Mouse (Mus musculus): ENCODE data around the gene Popdc2. TPM values are rescaled to one million over a fixed set of nuclear protein-coding genes. Genes with fewer than 3 reads are reported as not detected.

Gene Popdc2
- total and polyA plus RNA-seq, 2 experiments from 2014 or later: 675 to 982 TPM

DNA sequence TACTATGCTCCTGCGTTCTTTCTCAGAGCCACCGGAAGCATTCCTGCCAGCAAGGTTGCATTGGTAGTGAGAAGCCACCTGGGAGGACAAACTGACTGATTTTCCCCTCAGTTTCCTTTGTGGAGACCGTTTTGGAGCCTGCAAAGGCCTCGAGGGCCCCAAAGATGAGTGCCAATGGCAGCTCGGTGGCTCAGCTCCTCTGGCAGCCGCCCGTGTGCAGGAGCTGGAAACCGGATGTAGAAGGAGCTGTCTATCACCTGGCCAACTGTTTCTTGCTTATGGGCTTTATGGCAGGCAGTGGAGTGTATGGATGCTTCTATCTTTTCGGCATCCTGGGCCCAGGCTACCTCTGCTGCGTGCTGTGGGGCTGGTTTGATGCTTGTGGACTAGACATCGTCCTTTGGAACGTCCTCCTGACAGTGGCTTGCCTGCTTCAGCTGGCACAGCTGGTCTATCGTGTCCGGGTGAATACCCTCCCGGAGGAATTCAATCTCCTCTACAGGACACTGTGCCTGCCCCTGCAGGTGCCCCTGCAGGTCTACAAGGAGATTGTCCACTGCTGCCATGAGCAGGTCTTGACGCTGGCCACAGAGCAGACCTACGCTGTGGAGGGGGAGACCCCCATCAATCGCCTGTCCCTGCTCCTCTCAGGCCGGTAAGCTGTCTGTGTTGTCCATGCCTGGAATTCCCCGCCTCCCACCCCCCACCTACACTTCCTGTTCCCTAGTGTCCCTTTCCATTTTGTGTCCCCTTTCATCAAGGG lies 665 bp downstream of the Popdc2 start:
- Histone ChIP-seq H3K36me3 (replicated peaks; ENCODE audit: control insufficient read depth, insufficient read depth, low read length) (peaks cover 10% of the 10 kb centered on the region), H3K4me3 (ENCODE audit: low read depth, low read length) (peak overlapping the region; percentile 77), H3K4me2 (ENCODE audit: low read depth, low read length) (peak overlapping the region; percentile 72), H3K4me1 (ENCODE audit: control insufficient read depth, insufficient read depth) (peaks cover 25% of the 10 kb centered on the region), H3K27me3 (ENCODE audit: control insufficient read depth, insufficient read depth, low read length) (no peaks in the 10 kb centered on the region), H3K9ac (replicated peaks; ENCODE audit: low read depth, low read length) (peak overlapping the region; percentile 93), H3K27ac (ENCODE audit: low read depth) (peak overlapping the region; percentile 99), H3K9me3 (replicated peaks; ENCODE audit: control insufficient read depth, low read length) (no peaks in the 10 kb centered on the region)
- ATAC-seq (ENCODE audit: insufficient read depth, low read depth) (peak; percentile 7), DNase-seq (ENCODE audit: low spot score) (no peak)
- WGBS: 13% methylated on average over 20 of the region's 20 CpGs
- TF ChIP-seq EP300 (IDR thresholded peaks at IDR 0.05; ENCODE audit: low read depth): no peak
- no peak for TF ChIP-seq CTCF (IDR thresholded peaks at IDR 0.05; ENCODE audit: low read depth)

DNA sequence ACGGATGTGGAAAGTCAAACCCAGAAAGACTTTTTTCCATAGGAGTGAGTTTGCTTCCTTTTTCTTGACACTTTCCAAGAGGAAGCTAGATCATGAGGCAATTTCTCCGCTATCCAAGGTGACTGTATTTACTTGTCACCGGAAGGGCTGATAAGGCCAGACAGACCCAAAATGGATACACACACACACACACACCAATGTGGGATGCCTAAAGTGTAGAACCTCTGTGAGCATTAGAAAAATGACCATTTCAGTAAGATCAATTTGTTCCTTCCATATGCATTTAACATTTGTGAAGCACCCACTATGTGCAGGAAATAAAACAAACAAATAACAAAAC lies 1.2 kb downstream of the Popdc2 start:
- Histone ChIP-seq H3K4me1 (ENCODE audit: control insufficient read depth, insufficient read depth) (peaks cover 25% of the 10 kb centered on the region), H3K27me3 (ENCODE audit: control insufficient read depth, insufficient read depth, low read length) (no peaks in the 10 kb centered on the region), H3K36me3 (replicated peaks; ENCODE audit: control insufficient read depth, insufficient read depth, low read length) (peaks cover 10% of the 10 kb centered on the region), H3K9me3 (replicated peaks; ENCODE audit: control insufficient read depth, low read length) (no peaks in the 10 kb centered on the region), H3K4me2 (ENCODE audit: low read depth, low read length) (peak overlapping the region; percentile 72), H3K9ac (replicated peaks; ENCODE audit: low read depth, low read length) (peak overlapping the region; percentile 93), H3K27ac (ENCODE audit: low read depth) (peak overlapping the region; percentile 99), H3K4me3 (ENCODE audit: low read depth, low read length) (peak overlapping the region; percentile 77)
- TF ChIP-seq CTCF (IDR thresholded peaks at IDR 0.05; ENCODE audit: low read depth) (no peak), EP300 (IDR thresholded peaks at IDR 0.05; ENCODE audit: low read depth) (no peak)
- ATAC-seq (ENCODE audit: insufficient read depth, low read depth) (no peak), DNase-seq (ENCODE audit: low spot score) (no peak)
- 5% methylated on average over 3 of the region's 3 CpGs for WGBS

DNA sequence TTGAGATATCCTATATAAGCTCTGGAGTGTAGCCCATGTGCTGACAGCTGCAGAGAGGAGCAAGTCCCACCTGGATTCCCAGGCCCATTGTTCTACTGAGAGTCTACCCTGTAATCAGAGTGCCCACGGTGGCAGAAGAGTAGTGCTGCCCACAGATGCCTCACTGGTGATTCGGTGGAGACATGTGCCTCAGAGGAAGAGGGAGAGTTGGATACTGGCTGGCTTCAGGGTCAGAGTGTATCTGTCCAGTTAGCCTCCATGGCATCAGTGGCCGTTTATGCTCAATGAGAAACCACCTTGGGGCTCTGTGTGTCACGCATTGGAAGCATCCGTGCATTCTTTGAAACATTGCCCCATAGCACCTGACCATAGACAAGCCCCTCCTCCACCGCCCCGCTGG lies 1.6 kb downstream of the Popdc2 start:
- peaks cover 25% of the 10 kb centered on the region for H3K4me1 ChIP-seq (ENCODE audit: control insufficient read depth, insufficient read depth)
- H3K9me3 ChIP-seq (replicated peaks; ENCODE audit: control insufficient read depth, low read length): no peaks in the 10 kb centered on the region
- DNase-seq (ENCODE audit: low spot score) (no peak), ATAC-seq (ENCODE audit: insufficient read depth, low read depth) (peak; percentile 2; the same call in 1 of the 2 replicates)
- H3K9ac ChIP-seq (replicated peaks; ENCODE audit: low read depth, low read length): peak overlapping the region; percentile 93
- no peaks in the 10 kb centered on the region for H3K27me3 ChIP-seq (ENCODE audit: control insufficient read depth, insufficient read depth, low read length)
- peak overlapping the region; percentile 72 for H3K4me2 ChIP-seq (ENCODE audit: low read depth, low read length)
- WGBS: 15% methylated on average over 7 of the region's 7 CpGs
- H3K27ac ChIP-seq (ENCODE audit: low read depth): peak overlapping the region; percentile 99
- peak overlapping the region; percentile 77 for H3K4me3 ChIP-seq (ENCODE audit: low read depth, low read length)
- TF ChIP-seq EP300 (IDR thresholded peaks at IDR 0.05; ENCODE audit: low read depth) (no peak), CTCF (IDR thresholded peaks at IDR 0.05; ENCODE audit: low read depth) (no peak)
- H3K36me3 ChIP-seq (replicated peaks; ENCODE audit: control insufficient read depth, insufficient read depth, low read length): peaks cover 10% of the 10 kb centered on the region

DNA sequence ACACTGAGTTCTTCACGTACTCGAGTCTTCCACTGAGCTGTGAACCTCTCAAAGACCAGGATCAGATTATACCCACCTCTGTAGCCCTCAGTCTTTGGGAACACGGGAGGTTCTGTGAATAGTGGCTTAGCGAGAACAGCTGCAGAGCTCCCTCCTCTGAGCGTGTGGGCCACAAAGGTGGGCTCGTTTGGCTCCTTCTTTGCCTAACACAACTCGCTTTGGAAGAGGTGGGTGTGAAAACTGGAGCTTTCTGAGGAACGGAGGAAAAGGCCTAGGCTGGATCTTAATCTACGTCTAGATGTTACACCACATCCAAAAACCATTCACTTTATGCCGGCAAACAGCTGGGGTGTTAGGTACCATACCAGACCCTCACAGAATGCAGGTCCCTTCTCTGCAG lies 3.4 kb downstream of the Popdc2 start:
- no peak for TF ChIP-seq EP300 (IDR thresholded peaks at IDR 0.05; ENCODE audit: low read depth)
- TF ChIP-seq CTCF (IDR thresholded peaks at IDR 0.05; ENCODE audit: low read depth): no peak
- WGBS: 46% methylated on average over 10 of the region's 10 CpGs
- H3K9ac ChIP-seq (replicated peaks; ENCODE audit: low read depth, low read length): peak overlapping the region; percentile 93
- H3K27ac ChIP-seq (ENCODE audit: low read depth): peak overlapping the region; percentile 99
- ATAC-seq (ENCODE audit: insufficient read depth, low read depth) (no peak), DNase-seq (ENCODE audit: low spot score) (no peak)
- peaks cover 25% of the 10 kb centered on the region for H3K36me3 ChIP-seq (replicated peaks; ENCODE audit: control insufficient read depth, insufficient read depth, low read length)
- no peaks in the 10 kb centered on the region for H3K27me3 ChIP-seq (ENCODE audit: control insufficient read depth, insufficient read depth, low read length)
- H3K4me3 ChIP-seq (ENCODE audit: low read depth, low read length): peak overlapping the region; percentile 77
- peaks cover 27% of the 10 kb centered on the region for H3K4me1 ChIP-seq (ENCODE audit: control insufficient read depth, insufficient read depth)
- no peaks in the 10 kb centered on the region for H3K9me3 ChIP-seq (replicated peaks; ENCODE audit: control insufficient read depth, low read length)
- H3K4me2 ChIP-seq (ENCODE audit: low read depth, low read length): peak overlapping the region; percentile 72

DNA sequence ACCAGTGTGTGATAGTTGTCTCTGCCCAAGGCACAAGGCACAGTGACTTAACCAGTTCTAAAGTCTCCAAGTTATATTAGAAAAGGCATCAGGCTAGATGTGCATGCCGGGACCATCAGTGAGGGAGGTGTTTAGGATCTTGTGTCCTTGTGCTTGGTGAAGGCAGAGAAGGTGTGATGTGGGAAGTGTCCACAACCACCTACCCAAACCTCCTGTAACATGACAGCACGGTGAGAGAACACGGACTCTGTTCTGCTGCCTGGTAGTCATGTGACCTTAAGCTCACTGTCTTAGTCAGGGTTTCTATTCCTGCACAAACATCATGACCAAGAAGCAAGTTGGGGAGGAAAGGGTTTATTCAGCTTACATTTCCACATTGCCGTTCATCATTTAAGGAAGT lies 4.2 kb downstream of the Popdc2 start:
- H3K4me1 ChIP-seq (ENCODE audit: control insufficient read depth, insufficient read depth): peaks cover 27% of the 10 kb centered on the region
- TF ChIP-seq EP300 (IDR thresholded peaks at IDR 0.05; ENCODE audit: low read depth): no peak
- TF ChIP-seq CTCF (IDR thresholded peaks at IDR 0.05; ENCODE audit: low read depth): no peak
- H3K9me3 ChIP-seq (replicated peaks; ENCODE audit: control insufficient read depth, low read length): no peaks in the 10 kb centered on the region
- peak overlapping the region; percentile 93 for H3K9ac ChIP-seq (replicated peaks; ENCODE audit: low read depth, low read length)
- WGBS: 41% methylated on average over 4 of the region's 4 CpGs
- H3K36me3 ChIP-seq (replicated peaks; ENCODE audit: control insufficient read depth, insufficient read depth, low read length): peaks cover 32% of the 10 kb centered on the region
- H3K27ac ChIP-seq (ENCODE audit: low read depth): peak overlapping the region; percentile 99; the same call in 1 of the 2 replicates
- DNase-seq (ENCODE audit: low spot score): no peak
- H3K27me3 ChIP-seq (ENCODE audit: control insufficient read depth, insufficient read depth, low read length): no peaks in the 10 kb centered on the region
- H3K4me2 ChIP-seq (ENCODE audit: low read depth, low read length): peak overlapping the region; percentile 72
- peak overlapping the region; percentile 77 for H3K4me3 ChIP-seq (ENCODE audit: low read depth, low read length)
- ATAC-seq (ENCODE audit: insufficient read depth, low read depth): no peak

Measured in heart, postnatal 0 days (tissue).